Mouse (Mus musculus): ENCODE measurements around the gene Hoxc13. TPM values are rescaled to one million over a fixed set of nuclear protein-coding genes. Genes with fewer than 3 reads are reported as not detected.

Gene Hoxc13
- total RNA-seq, 1 experiment from 2014 or later: not detected

DNA sequence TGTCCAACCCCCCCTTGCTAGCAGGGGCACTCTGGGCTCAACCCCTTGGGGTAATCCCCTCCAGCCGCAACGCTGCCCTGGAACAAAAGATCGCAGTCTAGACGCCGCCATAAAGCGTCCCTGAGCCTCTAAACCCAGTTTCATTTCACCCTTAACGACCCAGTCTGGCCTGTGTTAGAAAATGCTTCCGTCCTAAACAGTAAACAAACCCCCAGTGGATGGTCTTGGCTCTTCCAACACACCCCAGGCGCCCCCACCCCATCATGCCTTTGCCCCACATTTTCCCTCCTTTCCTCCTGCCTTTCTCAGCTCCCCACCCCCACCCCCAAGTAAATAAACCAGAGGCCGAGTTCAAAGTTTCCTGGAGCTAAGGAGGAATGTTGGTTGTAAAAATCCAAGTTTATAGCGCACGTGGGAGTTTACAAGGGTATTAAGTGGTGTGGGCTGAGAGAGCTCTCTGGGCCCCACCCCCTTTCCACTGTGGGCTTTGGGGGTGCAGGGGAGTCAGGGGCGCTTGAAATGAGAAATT, 38.8 kb downstream of the Hoxc13 start:
- ATAC-seq (ENCODE audit: extremely low read depth, insufficient number of reproducible peaks, low FRiP score, poor library complexity, severe bottlenecking): no peak

DNA sequence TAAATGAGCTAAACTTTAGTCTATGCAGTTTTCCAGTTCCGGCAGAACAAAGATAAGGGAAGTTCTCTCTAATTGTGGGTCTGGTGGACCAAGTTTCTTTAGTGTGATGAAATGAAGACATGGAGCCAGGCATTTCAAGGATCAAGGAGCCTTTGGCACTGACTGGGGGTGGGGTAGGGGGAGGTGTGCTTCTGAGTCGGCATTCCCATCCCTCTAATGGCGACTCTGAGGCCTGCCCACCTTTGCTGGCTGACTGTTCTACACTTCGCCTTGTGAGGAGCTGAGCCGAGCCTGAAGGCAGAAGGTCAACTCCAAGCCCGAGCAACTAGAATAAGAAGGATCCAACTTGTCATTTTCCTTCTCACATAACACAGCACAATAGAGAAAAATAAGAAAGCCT, 40.8 kb downstream of the Hoxc13 start:
- ATAC-seq (ENCODE audit: extremely low read depth, insufficient number of reproducible peaks, low FRiP score, poor library complexity, severe bottlenecking): no peak

DNA sequence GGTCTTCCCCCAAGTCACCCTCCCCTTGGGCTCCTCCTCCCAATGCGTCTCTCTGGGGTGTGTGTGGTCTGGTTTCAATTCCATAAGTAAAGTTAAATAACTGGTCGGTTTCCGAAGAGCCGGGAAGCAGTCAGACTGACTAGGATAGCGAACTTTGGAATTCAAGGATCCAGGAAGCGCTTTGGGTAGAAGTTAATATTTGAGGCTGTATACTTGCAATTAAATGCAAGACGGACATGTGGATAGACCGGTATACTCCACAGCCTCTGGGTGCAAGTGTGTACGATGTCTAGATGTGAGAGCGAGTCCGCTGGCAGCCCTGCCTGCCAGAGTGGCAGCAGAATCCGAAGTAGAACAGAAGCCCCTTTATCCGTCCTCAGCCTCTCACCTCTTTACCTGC, 41.6 kb downstream of the Hoxc13 start:
- no peak for ATAC-seq (ENCODE audit: extremely low read depth, insufficient number of reproducible peaks, low FRiP score, poor library complexity, severe bottlenecking)

DNA sequence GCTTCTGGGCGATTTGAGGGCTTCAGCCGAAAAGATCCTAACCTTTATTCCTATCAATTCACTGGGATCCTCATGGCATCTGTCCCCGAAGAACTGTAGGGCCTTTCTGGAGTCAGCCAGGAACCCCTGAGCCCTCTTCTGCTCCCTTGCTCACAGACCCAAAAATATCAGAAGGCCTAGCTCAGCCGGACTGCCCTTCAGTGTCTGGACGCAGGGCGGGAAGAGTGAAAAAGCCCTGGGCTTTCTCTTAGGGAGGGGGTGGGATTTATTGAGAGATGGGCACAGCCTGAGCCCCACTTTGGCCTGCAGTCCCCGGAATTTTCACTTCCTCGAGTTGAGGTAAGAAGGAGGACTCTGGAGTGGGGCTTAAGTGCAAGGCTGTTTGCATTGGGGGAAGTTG, 42.4 kb downstream of the Hoxc13 start:
- no peak for ATAC-seq (ENCODE audit: extremely low read depth, insufficient number of reproducible peaks, low FRiP score, poor library complexity, severe bottlenecking)

DNA sequence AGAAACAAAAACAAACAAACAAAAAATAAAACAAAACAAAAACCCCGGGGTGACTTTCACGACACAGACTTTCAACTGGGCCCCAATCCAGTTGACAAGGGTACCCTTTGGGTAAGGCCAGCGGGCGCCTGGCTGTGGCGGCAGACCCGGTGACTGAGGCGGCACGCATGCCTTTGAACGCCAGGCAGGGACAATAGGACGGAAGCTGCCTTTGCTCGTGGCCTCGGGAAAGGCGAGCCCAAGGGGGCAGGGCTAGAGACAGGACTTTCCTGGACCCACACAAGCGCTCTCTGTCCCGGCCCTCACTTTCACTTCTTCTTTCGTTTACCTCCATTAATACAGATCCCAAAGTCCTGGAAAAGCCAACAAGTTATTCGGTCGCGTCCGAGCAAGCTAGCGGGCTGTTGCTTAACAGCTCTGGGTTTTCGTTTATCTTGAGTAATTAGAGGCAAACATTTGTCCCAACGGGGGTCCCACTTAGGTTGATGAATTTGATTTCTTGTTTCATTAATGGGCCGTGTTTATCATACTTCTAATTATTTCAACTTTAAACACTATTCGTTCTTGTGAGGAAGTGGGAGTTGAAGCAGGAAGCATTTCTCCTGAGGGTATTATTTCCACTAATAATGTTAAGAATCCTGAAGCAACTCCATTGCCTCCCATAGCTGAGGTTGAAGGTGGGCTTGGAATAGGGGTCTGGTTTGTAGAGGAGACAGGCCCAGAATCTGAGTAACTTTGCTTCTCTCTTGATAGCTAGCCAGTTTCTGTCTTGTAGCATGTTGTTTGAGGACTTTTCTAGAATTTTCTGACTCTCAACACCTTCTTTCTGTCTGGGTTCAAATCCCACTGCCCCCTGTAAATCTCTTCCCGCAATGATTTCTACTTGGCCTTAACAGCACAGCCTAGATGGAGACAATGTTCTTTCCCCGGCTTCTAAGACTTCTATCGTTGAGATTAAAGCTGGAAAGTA, 43.1 kb downstream of the Hoxc13 start:
- ATAC-seq (ENCODE audit: extremely low read depth, insufficient number of reproducible peaks, low FRiP score, poor library complexity, severe bottlenecking): no peak

DNA sequence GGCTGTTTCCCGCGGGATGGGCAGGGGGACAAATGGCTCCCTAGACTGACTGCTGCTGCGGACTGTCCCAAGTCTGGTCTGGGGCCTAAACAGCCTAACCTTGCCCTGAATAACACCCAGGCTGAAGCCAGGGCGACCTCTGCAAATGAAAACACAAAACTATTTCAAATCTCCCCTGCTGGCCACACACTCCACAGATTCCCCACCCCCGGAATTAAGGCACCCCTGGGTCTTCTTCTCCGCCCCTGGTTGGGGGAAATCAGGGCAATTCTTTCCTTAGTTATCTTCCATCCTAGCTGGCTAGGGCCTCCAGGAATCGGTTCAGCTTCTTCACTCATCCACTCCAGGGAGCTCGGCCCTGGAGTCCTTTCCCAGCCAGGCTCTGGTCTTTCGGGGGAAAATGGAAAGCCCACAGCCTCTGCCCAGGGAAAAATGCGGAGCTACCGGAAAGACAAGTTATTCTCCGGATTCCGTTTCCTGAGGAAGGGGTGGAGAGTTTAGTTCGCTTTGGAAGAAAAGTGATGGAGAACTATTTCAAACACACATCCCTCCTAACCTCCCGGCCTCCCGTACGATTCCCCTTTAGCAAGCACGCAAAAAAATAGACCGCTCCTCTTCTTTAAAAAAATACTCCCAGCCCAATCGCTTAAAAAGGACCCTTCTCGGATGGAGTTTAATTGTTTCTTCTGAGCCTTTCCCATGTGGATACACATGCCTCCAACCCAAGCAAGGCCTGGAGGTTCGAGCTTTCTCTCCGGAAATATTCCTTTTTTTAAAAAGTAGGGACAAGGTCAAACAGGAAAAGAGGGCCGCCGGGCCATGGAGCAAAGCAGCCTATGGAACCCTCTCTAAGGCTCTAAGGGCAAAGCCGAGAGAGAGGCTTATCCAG, 44.3 kb downstream of the Hoxc13 start:
- ATAC-seq (ENCODE audit: extremely low read depth, insufficient number of reproducible peaks, low FRiP score, poor library complexity, severe bottlenecking): no peak

DNA sequence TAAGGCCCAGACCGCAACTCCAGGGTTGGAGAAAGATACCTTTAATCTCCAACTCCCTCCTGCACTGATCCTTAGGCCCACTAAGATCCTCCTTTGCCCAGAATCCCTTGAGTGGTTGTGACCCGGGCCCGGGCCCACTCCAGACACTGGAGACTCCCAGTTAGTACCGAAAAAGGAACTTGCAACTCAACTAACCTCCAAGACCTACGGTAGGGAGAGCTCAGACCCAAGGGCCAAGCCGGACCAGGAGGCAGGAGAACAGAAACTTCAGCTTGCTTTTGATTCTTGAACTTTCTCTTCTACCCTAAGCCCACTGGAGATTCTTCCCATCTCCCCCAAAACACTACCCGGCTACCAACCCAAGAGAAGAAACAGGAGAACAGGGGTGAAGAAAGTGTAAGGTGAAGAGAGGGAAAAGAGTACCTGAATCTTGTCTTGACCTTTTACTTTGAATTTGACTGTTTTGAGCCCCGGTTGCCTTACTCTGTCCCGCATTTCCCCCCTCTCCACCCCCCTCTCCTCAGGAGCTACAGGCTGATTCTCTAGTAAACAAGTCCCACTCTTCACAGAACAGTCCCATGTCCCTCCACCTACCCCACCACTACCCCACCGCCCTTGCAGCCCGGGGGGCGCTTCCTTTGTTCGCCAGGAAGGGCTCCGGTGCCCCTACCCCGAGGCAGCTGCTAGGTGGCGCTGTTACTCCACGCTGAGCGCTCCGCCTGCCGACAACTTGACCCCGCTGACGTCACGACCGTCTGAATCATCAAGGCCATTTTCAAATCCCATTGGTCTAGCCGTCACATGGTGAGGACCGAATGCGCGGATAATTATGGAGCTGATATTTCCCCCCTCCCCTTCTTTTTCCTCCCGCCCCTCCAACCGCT, 45.2 kb downstream of the Hoxc13 start:
- peak; percentile 36; the same call in 1 of the 2 replicates for ATAC-seq (ENCODE audit: extremely low read depth, insufficient number of reproducible peaks, low FRiP score, poor library complexity, severe bottlenecking)

DNA sequence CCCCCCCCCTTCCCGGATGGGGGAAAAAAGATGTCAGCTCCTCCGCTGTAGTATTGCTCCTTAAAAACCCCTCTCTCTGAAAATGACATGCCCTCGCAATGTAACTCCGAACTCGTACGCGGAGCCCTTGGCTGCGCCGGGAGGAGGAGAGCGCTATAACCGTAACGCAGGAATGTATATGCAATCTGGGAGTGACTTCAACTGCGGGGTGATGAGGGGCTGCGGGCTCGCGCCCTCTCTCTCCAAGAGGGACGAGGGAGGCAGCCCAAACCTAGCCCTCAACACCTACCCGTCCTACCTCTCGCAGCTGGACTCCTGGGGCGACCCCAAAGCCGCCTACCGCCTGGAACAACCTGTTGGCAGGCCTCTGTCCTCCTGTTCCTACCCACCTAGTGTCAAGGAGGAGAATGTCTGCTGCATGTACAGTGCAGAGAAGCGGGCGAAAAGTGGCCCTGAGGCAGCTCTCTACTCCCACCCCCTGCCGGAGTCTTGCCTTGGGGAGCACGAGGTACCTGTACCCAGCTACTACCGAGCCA, 45.9 kb downstream of the Hoxc13 start, which contains the start of gene Hoxc10:
Hoxc10 (plus strand) TSS at position 21 of the 536 bp plus-strand sequence.
- 0 out of 2 replicates have a peak, but pooled peaks have one; percentile 18 for ATAC-seq (ENCODE audit: extremely low read depth, insufficient number of reproducible peaks, low FRiP score, poor library complexity, severe bottlenecking)

DNA sequence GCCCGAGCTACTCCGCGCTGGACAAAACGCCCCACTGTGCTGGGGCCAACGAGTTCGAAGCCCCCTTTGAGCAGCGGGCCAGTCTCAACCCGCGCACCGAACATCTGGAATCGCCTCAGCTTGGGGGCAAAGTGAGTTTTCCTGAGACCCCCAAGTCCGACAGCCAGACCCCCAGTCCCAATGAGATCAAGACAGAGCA, 46.3 kb downstream of the Hoxc13 start, which contains the start of gene Hoxc5:
Hoxc5 (plus strand) TSS at position 132 of the 199 bp plus-strand sequence.
- ATAC-seq (ENCODE audit: extremely low read depth, insufficient number of reproducible peaks, low FRiP score, poor library complexity, severe bottlenecking): no peak

DNA sequence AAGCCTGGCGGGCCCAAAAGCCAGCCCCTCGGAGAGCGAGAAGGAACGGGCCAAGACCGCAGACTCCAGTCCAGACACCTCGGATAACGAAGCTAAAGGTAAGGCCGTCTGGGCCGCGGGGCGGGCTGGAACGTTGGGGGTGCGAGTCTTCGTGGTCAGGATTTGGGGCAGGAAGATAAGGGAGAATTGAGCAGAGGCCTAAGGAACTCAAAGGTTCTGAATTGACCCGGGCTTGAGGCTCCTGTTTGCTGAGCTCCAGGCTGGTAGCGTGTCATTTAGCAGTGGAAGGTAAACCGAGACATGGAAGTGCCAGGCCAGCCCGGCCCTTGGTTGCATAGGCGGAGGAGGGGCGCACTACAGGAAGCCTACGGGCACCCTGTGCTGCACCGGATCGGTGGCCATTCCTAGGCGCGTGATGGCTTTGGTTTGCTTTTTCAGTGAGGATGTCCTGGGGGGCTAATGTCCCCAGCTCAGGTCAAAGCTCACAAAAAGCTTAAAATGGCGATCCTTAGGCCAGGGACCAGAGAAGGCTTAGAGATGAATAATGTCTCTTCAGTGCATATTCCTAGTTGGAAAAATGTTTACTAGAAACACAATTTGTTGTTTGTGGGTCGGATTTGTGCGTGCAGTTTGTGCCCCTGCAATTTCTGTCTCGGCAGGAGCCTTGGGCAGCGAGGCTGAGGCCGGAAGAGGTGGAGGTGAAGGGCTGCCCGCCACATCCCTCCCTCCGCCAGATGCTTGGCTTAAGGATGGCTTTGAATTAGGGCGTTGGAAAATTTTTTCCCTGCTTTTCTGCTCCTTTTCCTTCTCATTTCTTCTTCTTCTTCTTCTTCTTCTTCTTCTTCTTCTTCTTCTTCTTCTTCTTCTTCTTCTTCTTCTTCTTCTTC, 46.9 kb downstream of the Hoxc13 start:
- no peak for ATAC-seq (ENCODE audit: extremely low read depth, insufficient number of reproducible peaks, low FRiP score, poor library complexity, severe bottlenecking)

DNA sequence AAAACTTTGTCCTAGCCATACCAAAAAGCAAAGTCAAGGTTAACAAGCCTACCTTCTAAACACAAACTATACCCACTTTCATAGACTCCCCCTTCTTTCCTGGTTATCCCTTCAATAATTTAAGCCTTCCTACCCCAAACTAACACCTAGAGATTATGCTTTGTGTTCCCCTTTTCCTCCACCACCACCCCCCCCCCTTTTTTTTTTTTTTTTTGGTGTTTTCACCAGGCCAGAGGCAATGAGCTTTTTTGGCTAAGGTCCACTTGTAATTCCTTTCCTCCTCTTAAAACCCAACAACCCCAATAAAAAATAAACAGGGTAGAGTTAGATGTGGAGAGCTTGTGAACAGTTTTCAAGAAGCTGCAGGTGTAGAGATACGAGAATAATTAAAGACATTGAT, 48.4 kb downstream of the Hoxc13 start:
- ATAC-seq (ENCODE audit: extremely low read depth, insufficient number of reproducible peaks, low FRiP score, poor library complexity, severe bottlenecking): no peak

DNA sequence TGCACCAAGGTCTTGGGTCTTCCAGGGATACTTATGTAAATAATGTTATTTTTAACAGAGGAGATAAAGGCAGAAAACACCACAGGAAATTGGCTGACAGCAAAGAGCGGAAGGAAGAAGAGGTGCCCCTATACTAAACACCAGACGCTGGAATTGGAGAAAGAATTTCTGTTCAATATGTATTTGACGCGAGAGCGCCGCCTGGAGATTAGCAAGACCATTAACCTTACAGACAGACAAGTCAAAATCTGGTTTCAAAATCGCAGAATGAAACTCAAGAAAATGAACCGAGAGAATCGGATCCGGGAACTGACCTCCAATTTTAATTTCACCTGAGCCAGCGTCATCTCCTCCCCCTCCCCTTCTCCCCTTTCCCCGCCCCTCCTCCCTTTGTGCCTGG, 49.8 kb downstream of the Hoxc13 start:
- no peak for ATAC-seq (ENCODE audit: extremely low read depth, insufficient number of reproducible peaks, low FRiP score, poor library complexity, severe bottlenecking)

DNA sequence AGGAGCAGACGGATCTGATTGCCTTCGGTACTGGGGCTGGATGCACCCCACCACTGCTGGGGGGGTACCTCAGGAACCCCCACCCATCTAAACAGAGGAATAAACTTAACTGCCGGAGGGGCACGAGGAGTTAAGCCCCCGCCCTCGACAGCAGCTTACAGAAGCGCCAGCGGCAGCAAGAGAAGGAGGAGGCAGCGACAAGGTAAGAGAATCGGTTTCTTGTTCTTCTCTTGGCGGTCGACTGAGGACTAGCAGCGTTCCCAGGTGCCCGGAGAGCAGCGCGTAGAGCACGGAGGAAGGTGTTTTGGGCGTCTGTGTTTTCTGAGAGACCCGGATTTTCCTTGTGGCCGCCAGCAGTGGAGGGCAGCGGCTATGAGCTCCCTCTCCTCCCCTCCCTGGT, 51.4 kb downstream of the Hoxc13 start:
- ATAC-seq (ENCODE audit: extremely low read depth, insufficient number of reproducible peaks, low FRiP score, poor library complexity, severe bottlenecking): no peak

DNA sequence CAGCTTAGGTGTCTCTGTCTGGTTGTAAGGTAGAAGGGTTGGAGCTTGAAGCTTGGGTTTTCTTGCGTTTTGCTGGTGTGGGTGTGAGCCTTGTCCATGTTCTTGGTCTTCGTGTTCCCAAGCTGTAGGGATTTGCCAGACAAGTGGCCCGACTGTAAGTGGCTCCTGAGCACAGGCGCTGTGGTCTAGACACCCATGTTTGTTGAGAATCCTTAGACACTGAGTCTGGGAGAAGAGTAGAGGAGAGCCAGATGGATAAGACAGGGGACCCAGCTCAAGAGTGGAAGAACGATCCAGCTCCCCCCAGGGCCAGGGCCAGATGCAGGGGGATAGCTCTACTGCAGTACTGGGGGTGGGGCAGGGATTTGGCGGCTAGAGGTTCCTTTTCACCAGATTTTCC, 51.9 kb downstream of the Hoxc13 start:
- ATAC-seq (ENCODE audit: extremely low read depth, insufficient number of reproducible peaks, low FRiP score, poor library complexity, severe bottlenecking): no peak

DNA sequence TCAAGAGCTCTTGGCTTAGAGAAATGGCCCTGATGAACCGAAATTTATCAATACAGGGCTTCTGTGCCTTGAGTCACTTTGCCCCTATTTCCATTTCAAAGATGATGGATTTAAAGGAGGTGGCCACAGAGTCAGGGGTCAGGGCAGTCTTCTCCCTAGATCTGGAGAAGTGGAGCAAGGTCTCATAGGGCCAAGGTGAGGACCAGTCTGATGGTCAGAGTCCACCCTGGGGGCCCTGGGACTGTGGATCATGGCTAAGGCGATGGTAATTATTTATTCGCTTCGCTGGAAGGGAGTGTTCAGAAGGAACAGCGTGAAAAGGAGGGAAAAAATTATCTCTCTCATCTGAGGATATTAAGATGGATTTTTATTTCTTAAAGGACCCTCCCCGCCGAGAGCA, 54.1 kb downstream of the Hoxc13 start:
- no peak for ATAC-seq (ENCODE audit: extremely low read depth, insufficient number of reproducible peaks, low FRiP score, poor library complexity, severe bottlenecking)

DNA sequence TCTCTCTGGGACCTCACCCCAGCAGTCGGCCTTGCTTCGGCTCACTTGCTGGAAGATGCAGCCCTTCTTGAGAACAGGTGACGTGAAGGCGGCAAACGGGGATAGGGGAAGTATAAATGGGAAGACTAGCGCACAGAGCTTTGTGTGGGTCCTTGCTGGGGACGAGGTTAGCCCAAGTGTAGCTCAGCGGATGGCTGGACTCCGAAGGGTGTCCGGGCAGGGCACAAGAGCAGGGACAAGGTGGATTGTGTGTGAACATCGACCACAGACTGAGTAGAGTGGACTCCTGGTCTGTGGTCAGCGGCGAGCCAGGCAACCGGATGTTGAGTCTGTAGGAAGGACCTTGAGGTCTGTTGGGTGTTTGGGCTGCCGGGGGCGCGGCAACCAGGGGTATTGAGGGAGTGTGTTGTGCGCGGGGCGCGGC, 54.8 kb downstream of the Hoxc13 start:
- ATAC-seq (ENCODE audit: extremely low read depth, insufficient number of reproducible peaks, low FRiP score, poor library complexity, severe bottlenecking): no peak

DNA sequence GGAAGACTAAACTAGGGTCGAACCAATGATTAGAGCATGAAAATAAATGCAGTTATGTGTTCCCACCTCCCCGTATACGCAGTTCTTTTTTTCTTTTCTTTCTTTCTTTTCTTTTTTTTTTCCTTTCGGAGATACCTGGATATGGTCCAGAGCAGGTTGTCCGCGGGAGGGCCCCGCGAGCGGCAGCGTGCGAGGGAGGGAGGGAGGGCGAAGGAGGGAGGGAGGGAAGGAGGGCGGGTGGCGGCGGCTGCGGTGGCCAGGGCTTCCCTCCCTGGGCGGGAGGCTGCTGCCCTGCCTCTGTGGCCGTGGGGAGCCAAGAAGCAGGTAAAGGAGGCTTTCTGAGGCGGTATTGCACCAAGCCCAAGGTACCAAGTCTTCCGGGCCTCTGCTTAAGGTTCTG, 55.3 kb downstream of the Hoxc13 start, which contains the start of gene Hoxc9:
Hoxc9 (plus strand) TSS at position 269 of the 400 bp plus-strand sequence.
- no peak for ATAC-seq (ENCODE audit: extremely low read depth, insufficient number of reproducible peaks, low FRiP score, poor library complexity, severe bottlenecking)

Measured in neutrophil, adult 5-6 weeks (primary cell).